Mouse (Mus musculus) left cerebral cortex, adult 18-20 months (tissue): ENCODE measurements at regions not wholly inside any gene's neighbourhood (a gene's known extent, or its start where the extent isn't known, plus 50 kb on each side); places are given as distances from the start of the nearest gene placed in this dataset.

Source experiments
- DNase-seq, 2 experiments: peaks; one replicate each; pipeline ENCODE4 v3.0.0; 2021 to 2022; ENCODE audit warnings: low spot score in 2 of 2, mixed read lengths in 1 of 2

GRCm38 (mm10) chr2:142964340-142964739, 63.0 kb upstream of the Kif16b start:
- DNase-seq: no peak

- DNase-seq: peak; percentile 68 to 76
These were observed 65.9 kb upstream of the Kif16b start for GRCm38 (mm10) chr2:142967250-142967649.

GRCm38 (mm10) chr2:142980771-142981170, 79.4 kb upstream of the Kif16b start:
- DNase-seq: no peak

DNA sequence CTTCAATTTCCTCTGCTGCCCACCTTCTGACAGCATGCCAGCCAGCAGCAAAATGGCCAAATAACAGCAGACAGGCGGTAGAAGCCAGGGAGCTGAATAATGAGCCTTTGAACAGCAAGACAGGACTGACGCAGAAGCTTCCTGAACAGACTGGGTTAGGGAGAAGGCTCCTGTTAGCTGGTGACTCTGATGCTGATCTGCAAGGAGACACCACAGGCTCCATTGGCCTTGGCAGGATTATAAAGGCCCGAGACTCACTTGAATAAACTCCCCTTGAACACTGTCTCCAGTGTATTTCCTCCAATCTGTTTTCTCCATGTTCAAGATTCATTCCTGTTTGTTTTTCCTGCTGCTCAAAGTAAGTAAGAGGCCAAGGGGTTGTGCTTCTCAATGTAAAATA, 74.1 kb upstream of the Snrpb2 start:
- DNase-seq: no peak

- DNase-seq: no peak
These were observed 66.8 kb upstream of the Snrpb2 start for GRCm38 (mm10) chr2:142996088-142996487.

DNA sequence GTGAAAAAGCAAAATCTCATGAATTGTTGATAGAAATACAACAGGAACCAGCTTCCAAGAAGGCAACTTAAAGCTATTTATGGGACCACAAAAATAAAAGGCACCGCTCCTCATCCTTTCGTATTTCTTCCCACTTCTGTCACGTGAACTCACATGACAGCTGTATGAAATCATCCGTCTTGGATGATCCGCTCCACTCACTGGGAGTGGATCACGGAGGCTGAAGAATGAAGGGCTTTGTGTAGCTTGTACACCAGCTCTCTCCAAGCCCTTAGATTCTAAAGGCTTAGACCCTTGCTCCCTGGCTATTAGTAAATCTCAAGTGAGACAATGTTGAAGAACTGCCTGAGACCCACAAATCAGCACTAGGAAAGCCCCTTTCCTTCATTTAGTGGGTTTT, 60.0 kb upstream of the Snrpb2 start:
- DNase-seq: no peak

- DNase-seq: no peak
These were observed 59.5 kb upstream of the Snrpb2 start for GRCm38 (mm10) chr2:143003341-143003740.

- DNase-seq: no peak
These were observed 51.5 kb upstream of the Snrpb2 start for GRCm38 (mm10) chr2:143011380-143011779.
